Mouse (Mus musculus): ENCODE measurements around the gene Eif4g3.

DNA sequence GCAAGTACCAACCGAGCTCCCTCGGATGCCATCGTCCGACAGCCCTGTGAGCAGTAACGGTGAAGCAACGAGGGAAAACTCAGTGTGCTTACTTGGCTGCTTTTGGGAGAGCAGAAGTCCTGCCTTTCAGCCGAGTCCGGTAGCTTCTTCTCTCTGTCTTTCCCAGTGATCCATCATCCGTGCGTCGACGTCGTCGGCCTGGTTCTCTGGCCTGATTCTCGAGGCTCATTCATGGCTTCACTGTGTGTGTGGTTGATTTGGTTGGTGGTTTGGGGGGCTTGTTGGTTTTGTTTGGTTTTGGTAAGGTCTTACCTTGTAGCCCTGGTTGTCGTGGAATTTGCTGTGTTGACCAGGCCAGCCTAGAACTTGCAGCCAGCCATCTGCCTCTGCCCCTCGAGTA, 145.0 kb downstream of the Eif4g3 start:
- TF ChIP-seq GATA1 (IDR thresholded peaks at IDR 0.05; ENCODE audit: borderline replicate concordance, low read length) = no peak
- no peak for TF ChIP-seq FLI1 (IDR thresholded peaks at IDR 0.05; ENCODE audit: low read length)
